Mouse (Mus musculus) monocyte, adult 2 months (primary cell): ENCODE data around the gene Chrne.
A peak's percentile ranks its signal among the peaks of the same experiment; 100 is the strongest.

Experiments
- DNase-seq, 2 experiments: peaks; one replicate each; pipeline ENCODE4 v3.0.0; 2022; ENCODE audit warnings: low spot score in 2 of 2, low read depth in 1 of 2

The Chrne gene

DNA sequence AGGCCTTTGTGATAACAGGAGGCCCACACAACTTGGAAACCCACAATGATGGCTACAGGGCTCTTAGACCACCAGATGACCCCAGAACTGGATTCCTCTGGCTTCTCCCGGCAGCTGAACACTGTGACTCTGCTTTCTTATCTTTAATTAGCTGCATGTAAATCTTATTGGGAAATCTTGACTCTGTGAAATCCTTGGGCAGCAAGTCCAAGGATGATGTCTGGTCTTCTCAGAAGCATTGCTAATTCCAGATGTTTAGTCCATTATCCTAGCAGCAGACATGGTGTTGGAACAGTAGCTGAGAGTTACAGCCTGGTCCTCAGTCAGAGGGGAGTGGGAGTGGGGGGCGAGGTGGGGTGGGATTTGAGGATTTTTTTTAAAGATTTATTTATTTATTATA, 9.4 kb upstream of the Chrne start:
- no peak for DNase-seq

DNA sequence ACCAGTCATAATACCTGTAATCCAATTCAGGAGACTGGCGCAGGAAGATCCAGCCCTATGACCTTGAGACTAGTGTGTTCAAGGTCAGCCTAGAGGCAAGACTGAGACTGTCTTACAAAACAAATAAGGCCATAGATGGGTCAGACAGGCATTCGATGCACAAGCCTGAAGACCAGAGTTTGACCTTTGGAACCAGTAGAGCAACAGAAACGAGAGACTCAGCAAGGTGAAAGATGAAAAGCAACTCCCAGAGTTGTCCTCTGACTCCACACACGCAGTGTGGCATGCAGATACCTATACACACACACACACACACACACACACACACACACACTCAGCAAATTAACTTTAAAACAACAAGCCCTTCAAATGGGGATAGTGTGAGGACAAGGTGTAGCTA, 7.9 kb upstream of the Chrne start:
- no peak for DNase-seq

DNA sequence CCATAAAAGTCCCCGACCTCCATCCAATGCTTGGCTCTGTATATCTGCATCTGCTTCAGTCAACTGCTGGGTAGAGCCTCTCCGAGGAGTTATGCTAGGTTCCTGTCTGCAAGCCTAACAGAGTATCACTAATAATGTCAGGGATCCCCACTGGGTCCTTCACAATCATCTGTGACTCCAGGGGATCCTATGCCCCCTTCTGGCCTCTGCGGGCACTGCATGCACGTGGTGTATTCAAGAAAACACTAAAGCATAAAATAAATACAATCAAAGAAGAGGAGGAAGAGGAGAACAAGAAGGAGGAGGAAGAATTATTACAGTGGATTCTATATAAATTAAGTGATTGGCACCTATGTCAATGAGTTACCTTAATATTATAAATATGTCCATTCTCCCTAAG, 6.5 kb upstream of the Chrne start:
- DNase-seq = peak in 1 of 2 experiments; percentile 44

DNA sequence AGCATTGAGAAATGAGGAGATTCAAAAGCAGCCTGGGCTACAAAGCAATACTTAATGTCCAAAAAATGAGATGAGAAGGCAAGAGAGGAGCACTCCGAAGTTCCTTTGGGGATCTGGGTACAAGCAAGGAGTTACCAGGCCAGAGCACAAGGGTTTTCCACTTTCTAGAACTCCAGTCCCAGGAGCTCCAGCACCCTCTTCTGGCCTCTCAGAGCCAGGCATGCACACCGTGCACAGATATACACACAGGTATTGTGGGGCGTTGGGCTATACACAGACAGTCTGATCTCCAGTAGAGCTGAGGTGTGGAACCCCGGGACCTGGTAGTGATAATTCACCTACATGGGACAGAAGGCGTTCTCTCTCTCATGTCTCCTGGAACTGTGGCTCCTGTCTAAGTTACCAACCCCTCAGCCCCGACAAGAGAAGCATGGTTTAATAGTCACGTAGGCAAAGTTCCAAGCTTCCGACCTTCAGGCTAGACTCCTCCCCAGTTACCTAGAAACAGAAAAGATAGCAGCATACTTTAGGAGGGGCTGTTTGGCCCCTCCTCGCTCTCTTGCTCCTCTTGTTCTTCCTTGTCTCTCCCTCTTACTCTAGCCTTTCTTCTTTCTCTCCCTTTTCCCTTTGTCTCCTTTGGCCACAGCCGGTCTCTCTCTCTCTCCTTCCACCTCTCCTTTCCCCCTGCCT, 4.2 kb upstream of the Chrne start:
- no peak for DNase-seq

DNA sequence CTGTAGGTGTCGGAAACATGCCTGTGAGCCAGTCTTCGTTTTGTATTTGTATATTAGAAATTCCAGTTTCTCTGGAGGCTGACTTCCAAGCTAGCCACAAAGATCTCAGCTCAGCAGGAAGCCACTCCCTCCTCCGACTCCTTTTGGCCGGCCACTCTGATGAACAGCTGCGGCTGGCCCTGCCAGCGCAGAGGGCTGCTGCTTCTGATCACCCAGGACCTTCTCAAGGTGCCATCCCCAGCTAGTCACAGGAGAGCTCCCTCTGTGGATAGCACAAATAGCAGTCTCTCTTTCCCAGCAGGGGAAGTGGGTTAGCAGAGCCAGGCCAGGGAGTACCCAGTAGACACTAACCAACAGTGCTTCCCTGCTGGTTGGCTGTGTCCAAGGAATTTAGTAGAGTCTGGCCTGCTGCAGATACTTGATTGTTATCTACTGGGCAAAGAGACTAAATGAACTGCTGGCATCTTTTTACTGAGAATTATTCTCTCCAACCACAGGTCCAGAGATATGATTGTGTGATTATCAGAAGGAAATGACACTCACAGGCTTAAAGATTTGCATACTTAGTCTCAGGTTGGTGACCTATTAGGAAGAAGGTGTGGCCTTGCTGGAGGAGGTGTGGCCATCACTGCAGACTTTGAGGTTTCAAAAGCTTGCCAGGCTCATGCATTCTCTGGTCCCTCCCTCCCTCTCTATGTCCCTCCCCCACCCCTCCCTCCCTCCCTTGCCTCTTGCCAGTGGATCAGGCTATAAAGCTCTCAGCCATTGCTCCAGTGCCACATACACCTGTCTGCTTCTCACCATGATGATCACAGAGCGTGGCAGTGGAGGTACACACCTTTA, 3.2 kb upstream of the Chrne start:
- DNase-seq = no peak

DNA sequence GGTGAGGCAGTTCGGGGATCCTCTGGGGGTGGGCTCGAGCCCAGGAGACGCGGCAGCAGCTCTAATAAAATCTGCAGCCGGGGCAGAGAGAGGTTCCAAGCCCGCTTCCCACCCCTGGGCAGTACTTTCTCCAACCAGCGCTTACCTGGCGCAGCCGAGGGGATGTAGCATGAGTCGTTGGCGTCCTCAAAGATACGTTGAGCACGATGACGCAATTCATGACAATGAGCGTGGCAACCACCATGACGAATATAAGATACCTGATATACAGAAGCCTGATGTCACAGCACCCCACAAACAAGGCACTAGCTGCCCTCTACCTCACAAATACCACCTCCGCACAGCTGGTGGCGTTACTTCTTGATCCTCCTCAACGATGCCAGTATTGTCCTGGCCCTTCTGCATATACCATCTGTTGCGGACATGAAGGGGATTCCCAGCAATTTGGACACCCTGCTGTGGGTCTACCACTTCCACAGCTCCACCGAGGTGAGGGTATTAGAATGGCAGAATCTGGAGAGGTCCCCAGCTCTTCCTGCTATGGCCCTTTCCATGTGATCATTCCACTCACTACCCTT, 3.4 kb downstream of the Chrne start, which contains the start of gene 4930544D05Rik:
Gene 4930544D05Rik, plus strand, starts transcription at position 333 of the 578 bp plus-strand sequence.
- DNase-seq = no peak

DNA sequence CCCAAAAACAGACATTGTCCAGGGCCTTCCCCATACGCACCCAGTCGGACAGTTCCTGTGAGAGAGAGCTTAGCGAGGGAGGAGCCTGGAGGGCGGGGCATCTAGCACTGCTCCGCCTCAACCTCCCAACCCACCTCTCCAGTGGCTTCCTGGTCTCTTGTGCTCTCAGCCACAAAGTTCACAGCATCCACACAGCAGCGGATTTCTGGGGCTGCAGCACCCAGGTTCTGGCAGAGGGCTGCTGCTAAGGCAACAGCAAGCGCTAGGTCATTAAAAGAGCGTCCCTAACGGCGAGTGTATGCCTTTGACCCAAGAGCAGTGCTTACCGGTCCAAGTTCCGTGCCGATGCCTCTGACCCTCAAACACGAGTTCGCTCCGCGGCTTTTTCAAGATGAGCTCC, 3.9 kb downstream of the Chrne start:
- peak in 1 of 2 experiments; percentile 69 for DNase-seq

DNA sequence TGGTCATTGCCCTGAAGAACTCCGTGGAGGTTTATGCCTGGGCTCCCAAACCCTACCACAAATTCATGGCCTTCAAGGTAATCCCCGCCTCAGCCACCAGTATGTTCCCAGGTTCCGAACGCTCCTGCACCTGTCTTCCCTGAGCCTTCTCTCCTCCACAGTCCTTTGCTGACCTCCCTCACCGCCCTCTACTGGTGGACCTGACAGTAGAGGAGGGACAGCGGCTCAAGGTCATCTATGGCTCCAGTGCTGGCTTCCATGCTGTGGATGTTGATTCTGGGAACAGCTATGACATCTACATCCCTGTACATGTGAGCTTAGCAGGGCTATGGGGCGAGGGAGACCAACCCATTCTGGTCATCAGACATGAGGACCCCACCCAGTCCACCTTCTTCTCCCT, 6.5 kb downstream of the Chrne start:
- no peak for DNase-seq

DNA sequence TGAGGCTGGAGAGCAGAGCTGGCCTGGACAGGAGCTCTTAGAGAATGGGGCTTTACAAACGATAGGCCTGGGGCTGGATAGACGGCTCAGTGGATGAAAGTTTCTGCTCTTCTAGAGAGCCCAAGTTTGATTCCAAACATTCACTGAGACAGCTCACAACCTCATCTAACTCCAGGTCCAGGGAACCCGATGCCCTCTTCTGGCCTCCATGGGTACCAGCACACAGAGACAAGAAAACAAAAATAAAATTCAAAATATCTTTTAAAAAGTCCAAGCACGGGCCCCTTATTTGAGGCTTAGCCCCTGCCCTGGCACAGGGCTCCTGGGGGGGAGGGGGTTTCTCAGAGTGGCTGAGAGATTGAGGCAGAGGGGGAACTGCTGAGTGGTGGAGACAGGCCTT, 8.3 kb downstream of the Chrne start:
- DNase-seq = no peak

DNA sequence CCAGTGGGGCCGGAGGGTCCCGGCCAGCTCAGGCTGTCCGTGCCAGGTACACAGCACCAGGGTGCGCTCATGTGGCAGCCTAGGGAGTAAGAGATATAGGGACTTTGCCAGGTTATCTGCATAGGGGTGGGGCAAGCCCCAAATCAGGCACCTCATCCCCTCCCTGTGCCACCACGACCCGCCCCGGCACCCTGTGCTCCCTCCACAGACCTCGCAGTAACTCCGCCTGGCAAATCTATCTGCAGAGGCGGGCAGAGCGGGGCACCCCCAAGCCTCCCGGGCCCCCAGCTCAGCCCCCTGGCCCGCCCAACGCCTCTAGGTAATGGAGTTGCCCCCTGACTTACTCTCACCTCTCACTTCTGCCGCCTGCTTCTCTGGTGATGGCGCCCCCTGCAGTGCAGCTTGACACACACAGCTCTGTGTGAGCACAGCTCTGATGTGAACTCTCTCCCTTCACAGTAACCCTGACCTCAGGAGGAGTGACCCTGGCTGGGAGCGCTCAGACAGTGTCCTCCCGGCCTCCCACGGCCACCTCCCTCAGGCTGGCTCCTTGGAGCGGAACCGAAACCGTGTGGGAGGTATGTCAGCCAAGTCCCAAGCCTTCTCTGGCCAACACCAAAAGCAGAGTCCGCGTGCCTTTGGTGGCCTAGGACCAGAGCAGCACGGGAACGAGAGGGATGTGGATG, 10.5 kb downstream of the Chrne start:
- no peak for DNase-seq

DNA sequence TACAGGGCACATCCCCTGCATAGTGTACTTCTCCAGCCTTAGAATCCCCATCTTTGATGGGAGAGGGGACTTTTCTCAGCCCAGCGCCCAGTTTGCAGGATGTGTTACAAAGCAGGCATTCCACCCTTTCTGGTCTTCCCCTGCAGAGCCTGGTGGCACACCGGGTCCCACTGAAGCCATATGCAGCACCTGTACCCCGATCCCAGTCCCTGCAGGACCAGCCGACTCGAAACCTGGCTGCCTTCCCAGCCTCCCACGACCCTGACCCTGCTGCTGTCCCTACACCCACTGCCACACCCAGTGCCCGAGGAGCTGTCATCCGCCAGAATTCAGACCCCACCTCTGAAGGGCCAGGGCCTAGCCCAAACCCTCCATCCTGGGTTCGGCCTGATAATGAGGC, 11.4 kb downstream of the Chrne start:
- no peak for DNase-seq

DNA sequence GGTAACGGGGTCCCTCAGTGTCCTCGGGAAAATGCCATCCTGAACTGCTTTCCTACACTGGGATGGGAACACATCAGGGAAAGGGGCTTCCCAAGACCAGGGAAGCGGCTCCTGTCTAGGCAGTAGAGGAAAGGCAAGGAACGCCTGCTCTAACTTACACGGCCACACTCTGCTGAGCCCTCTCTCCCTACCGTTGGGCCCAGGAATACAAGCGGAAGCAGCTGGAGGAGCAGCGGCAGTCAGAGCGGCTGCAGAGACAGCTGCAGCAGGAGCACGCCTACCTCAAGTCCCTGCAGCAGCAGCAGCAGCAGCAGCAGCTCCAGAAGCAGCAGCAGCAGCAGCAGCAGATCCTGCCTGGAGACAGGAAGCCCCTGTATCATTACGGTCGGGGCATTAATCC, 12.3 kb downstream of the Chrne start:
- no peak for DNase-seq

DNA sequence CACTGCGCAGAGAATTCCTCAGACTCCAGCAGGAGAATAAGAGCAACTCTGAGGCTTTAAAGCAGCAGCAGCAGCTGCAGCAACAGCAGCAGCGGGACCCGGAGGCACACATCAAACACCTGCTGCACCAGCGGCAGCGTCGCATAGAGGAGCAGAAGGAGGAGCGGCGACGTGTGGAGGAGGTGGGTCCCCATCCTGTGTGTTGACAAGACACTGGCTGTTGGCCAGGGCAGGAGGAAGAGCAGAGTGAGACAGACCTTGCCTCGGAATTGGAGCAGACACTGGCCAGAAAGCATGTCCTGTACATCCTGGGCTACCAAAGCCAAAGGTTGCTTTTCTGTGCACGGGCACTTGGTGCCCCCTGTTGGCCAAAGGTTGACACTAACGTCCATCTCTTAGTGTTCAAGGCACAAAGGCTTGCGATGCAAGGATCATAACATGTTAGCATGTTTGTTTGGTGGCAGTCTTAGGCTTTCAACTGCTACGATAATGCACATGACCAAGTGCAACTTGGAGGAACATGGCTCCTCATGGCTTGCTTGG, 13.9 kb downstream of the Chrne start:
- peak in 1 of 2 experiments; percentile 72 for DNase-seq

DNA sequence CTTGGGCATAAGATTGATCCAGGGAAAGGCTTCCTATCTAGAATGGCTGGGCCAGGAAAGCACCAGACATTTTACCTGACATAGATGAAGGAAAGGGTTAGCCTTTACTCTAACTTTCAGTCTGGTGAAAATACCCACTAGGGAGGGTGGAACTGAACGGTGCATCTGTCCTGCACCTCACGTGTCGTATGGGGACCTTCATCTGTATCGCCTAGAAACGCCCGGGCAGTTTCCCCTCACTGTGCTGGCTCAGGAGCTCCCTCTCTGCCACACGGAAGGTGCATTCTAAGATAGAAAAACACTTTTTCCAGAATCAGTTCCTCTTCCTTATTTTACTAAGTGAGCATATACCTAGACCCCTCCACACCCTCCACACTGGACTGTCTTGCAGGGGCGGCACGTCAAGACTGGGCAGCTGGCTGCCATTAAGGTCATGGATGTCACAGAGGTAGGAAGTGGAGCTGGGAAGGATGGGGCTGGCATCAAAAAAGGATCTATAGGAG, 20.5 kb downstream of the Chrne start:
- no peak for DNase-seq

DNA sequence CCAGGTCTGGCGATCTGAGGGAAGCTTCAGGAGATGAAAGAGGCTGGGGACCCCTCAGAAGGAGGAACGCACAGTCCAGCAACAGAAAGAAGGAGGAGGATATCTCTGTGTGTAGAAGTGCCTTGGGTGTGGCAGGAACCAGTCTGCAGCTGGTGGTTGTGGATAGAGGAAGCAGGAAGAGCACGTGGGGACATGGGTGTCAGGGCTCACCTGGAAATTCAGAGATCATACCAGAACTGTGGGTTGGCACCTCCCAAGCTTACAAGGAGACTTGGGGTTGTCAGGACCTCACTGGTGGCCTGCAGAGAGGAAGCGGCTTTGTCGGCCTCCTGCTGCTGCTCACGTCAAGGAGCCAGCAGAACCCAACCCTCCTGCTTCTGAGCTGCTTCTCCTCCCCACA, 21.7 kb downstream of the Chrne start:
- DNase-seq = peak in 1 of 2 experiments; percentile 40

DNA sequence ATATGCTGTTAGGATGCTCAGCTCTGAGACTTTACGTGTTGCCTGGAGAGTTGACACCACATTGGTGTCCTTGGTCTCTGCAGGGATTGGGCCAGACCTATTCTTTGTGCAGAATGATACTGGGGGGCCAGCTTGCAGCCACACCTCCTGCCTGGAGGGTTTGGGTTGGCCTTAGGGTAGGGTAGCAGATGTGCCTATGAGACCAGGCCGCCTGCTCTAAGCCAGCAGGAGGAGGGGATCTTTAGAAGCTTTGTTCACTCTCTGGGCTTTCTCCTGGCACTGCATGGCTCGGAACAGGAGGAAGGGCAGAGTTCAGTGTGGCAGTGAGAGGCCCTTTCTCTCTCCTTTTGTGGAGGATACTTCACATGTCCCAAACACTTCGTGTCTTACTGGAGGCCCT, 22.9 kb downstream of the Chrne start:
- no peak for DNase-seq

DNA sequence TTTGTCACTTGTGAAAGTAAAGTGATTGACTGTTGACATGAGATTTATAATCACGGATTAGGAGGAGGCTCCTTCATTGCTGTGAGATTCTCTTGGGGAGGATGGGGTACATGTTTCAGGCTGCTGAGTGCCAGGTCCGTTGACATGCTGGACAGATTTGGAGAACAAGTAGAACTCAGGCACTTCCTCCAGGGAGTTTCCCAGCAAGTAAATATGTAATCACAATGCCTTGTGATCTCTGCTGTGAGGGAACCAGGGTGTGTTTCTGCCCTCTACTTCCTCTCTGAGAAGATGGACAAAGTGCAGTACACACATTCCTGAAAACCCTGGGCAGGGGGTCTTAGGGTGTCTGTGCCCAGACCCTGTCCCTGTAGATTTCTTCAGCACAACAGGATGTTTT, 23.4 kb downstream of the Chrne start:
- DNase-seq = peak in 1 of 2 experiments; percentile 55

DNA sequence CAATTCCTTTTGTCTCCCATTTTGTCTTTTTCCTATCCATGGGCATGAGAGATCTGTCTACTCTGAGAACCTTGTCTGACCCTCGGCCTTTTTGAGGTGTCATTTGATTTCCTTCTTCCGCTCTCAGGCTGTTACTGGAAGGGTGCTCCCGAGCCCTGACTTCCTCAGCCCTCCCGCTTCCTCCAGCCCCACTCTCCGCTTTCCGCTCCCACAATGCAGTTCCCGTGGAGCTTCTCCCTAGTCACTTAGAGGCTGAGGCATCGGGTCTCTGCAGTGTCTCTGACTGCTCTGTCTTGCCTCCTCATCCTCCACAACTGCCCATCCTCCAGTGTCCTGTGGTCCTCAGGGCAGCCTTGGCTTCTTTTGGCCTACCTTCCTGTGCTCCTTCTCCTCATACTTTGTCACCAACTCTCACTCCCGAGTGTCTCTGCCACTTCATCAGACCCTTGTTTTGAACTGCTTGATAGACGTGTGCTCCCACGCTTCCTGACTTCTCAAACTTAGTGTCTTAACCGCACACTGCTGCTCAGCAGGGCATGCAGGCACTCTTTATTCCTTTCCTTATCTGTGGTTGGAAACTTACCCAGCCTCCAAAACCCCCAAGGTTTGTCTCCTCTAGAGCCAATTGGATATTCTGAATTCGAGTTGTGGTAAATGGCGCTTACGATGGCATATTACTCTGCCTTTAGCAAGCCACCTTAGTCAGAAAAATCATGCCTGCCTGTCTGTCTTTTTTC, 24.6 kb downstream of the Chrne start:
- DNase-seq = no peak

DNA sequence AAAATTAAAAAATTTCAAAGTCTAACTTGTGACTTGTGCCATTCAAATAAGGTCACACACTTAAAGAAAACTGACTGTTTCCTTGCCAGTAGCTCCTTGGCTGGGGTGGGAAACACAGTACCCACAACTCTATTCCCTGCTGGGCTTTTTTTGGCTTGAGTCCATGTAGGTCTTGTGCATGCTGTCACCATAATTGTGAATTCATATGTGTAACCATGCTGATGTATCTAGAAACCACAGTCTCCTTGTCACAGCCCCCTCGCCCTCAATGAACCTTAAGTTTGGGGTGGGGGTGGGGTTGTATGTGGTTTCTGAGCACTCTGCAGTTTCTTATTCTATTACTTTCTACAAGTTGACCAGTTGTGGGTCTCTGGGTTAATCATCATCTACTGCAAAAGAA, 27.3 kb downstream of the Chrne start:
- no peak for DNase-seq

DNA sequence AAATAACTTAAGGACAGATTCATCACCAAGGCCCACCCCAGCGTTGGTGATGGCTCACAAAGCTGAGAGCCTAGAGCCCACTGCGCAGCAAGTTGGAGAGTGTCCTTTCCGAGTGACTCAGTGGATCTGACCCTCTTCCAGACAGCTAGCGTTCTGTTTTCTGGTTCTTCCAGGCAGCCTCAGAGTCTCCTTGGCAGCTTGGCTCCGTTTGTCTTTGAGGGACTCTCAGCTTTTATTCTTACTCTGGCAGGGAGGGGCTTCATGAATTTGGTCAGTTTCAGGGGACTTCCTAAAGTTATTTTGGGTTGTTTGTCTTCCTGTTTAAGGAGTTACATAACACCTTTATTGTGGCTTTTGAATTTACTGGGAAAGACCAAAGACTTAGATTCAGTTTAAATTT, 32.1 kb downstream of the Chrne start:
- DNase-seq = no peak
